13 mouse cellular contexts compared by ENCODE assay signal in genomic region chr7:123113590-123113989, GRCm38 (mm10).
"Had no signal": no experiment of that assay in that cellular context is flagged by ENCODE, and none has a peak within 500 bp of the region (broad histone marks: within the 10 kb centered on the region; RNA-seq: fewer than 3 reads in every experiment).

No protein-coding gene starts in this region.

- DNase-seq: liver, embryonic 13.5 days; liver, postnatal 0 days; lung, adult 2 months; lung, postnatal 14 days; lung, postnatal 36 days; retina, postnatal 1 day; spleen, adult 18-20 months; thymus, adult 2 months; thymus, postnatal 25 days; thymus, postnatal 4 days had no signal

- ATAC-seq: liver, postnatal 0 days; lung, postnatal 0 days; midbrain, embryonic 13.5 days; midbrain, embryonic 15.5 days had no signal
